Mouse (Mus musculus) gastrocnemius, adult 2 months (tissue): ENCODE measurements around the gene Ror2. TPM values are rescaled to one million over a fixed set of nuclear protein-coding genes. Genes with fewer than 3 reads are reported as not detected.

Experiments used
- DNase-seq: peaks from one replicate; pipeline ENCODE4 v3.0.0; 2022
- H3K27ac ChIP-seq: fragments of 200-600 bp; 2 replicates; pipeline ENCODE4 v1.8.1; 2022; ENCODE audit warnings: mild to moderate bottlenecking
- H3K4me3 ChIP-seq: fragments of 200-600 bp; 2 replicates; pipeline ENCODE4 v1.8.1; 2022; ENCODE audit warnings: mild to moderate bottlenecking, moderate library complexity
- CTCF ChIP-seq: fragments of 200-600 bp; IDR thresholded peaks from 2 replicates; pipeline ENCODE4 v1.8.1; 2022; ENCODE audit warnings: antibody characterized with exemption, mild to moderate bottlenecking, moderate library complexity
- intact Hi-C: fragments of 180-260 bp; cut with DNase I; formaldehyde crosslinking; loops from one replicate; pipeline ENCODE4 v1.15.1; 2025
- total RNA-seq, 2 experiments: library from RNA; stranded (reverse); gene quantifications; 2 replicates each; pipeline ENCODE4 v1.2.3; 2021

Ror2 gene
- total RNA-seq, 2 experiments from 2014 or later: 0.20 to 0.84 TPM

GRCm38 (mm10) chr13:53077732-53078345, 208.1 kb downstream of the Ror2 start:
- H3K27ac ChIP-seq: no peak overlapping the region
- no peak for DNase-seq
- TF ChIP-seq CTCF: no peak

DNA sequence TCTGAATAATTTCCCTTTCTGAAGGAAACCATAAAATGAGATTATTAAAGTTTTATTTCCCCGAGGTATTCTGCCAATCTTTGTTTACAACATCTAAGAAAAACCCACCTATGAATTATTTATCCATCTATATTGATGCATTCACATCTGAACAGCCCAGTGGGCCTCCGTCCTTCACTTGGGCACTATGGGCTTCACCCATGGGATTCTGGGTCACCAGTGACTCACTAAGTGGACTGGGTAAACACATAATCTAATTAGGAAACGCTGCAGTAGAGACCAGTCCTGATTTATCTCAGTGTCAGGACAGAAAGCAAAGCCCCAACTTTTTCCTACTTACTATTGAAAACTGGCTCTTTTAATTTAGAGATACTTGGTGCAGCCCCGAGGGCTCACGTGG, 210.9 kb downstream of the Ror2 start:
- DNase-seq: no peak
- no peak overlapping the region for H3K4me3 ChIP-seq
- TF ChIP-seq CTCF: no peak
- intact Hi-C loops: no loop called here
- peak overlapping the region; percentile 54; the same call in 1 of the 2 replicates for H3K27ac ChIP-seq

More at GRCm38 (mm10) chr13:53077732-53078345, 208.1 kb downstream of the Ror2 start:
- no peak overlapping the region for H3K4me3 ChIP-seq
- intact Hi-C loops: no loop called here

DNA sequence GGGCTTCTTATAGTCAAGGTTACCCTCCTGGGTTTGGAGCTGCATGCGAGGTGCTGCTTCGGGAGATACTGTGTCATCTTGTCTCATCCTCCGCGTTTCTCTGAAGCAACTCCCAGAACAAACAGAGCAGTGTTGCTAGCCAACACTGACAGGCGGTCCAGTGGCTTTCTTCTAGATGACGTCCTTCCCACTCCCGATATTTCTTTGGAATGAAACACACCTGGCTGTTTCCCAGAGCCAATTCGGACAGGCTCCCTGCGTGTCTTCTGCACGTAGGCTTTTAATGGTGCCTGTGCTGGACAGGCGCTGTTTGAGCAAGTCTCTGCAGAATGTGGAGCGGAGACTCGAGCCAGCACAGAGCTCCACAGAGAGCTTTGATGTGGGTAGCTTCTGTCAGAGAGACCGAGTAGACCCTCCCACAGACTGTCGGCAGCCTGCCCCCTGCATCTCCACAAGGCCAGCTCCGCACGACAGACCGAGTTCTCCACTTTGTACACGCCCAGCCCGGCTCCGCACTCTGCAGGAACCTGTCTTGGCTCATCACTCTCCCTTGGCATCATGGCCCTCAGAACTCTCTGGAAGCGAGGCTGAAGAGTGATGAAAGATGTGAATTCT, 216.7 kb downstream of the Ror2 start:
- Histone ChIP-seq H3K4me3 (peak overlapping the region; percentile 37), H3K27ac (peak overlapping the region; percentile 82)
- intact Hi-C loops: loop anchor here (5.0 kb wide), 1 partner anchor 62 kb away; no protein-coding TSS in a partner anchor
- peak; percentile 47 for DNase-seq
- TF ChIP-seq CTCF: no peak

DNA sequence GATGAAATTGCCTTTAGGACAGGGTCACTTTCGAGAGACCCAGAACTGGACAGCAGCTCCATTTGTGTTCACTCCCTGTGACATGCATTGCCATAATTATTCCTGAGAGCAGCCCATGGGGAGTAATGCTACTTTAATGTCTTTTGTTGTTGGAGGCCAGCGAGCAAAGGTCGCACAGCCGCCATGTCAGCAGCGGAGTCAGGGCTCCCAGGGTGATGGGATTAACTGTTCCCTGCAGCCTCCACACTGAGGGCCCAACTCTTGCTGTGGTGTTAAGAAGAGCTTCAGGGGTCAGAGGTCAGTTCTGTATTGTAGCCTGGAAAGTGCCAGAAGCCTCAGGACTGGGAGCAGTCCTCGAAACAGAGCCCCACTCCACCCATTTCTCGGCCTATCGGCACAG, 217.5 kb downstream of the Ror2 start:
- intact Hi-C loops: loop anchor here (5.0 kb wide), 1 partner anchor 61 kb away; no protein-coding TSS in a partner anchor
- no peak for TF ChIP-seq CTCF
- Histone ChIP-seq H3K4me3 (peak overlapping the region; percentile 37), H3K27ac (peak overlapping the region; percentile 82)
- DNase-seq: no peak

- H3K27ac ChIP-seq: peak overlapping the region; percentile 82
- intact Hi-C loops: loop anchor here (5.0 kb wide), 1 partner anchor 61 kb away; no protein-coding TSS in a partner anchor
These were observed 218.0 kb downstream of the Ror2 start for GRCm38 (mm10) chr13:53067949-53068348.

DNA sequence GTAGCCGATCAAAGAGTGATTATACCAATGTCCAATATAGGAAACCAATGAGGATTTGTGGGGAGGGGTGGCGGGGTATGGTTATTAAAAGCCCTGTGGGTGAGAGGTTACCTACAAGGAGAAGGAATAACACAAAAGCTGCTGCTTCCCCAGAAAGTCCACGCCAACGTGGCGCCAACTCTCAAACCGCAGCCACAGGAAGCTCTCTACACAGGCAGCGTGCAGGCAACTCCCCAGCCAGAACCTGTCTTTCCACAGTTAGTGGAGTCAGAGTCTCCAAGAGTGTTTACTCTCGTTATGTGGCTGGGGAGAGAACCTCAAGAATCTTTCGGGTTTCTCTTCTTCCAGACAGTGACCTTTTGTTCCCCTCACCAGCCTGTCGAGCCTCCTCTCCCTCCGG, 220.8 kb downstream of the Ror2 start:
- H3K4me3 ChIP-seq: no peak overlapping the region
- no peak overlapping the region for H3K27ac ChIP-seq
- TF ChIP-seq CTCF: no peak
- intact Hi-C loops: loop anchor here (5.0 kb wide), 1 partner anchor 58 kb away; no protein-coding TSS in a partner anchor
- DNase-seq: no peak

More at GRCm38 (mm10) chr13:53067949-53068348, 218.0 kb downstream of the Ror2 start:
- H3K4me3 ChIP-seq: no peak overlapping the region; the same call in 1 of the 2 replicates
- peak; percentile 86 for DNase-seq
- no peak for TF ChIP-seq CTCF

- intact Hi-C loops: loop anchor here (5.0 kb wide), 1 partner anchor 57 kb away; no protein-coding TSS in a partner anchor
- DNase-seq: no peak
- no peak for TF ChIP-seq CTCF
- no peak overlapping the region for H3K4me3 ChIP-seq
- no peak overlapping the region for H3K27ac ChIP-seq
These were observed 221.2 kb downstream of the Ror2 start for GRCm38 (mm10) chr13:53064681-53065080.

Other genes with a start within 250 kb of the Ror2 start
- gene Sptlc1, start 91.3 kb upstream of the Ror2 start, total RNA-seq: 10 to 100 TPM; 10.4 to 10.6 TPM
- gene Msx2, start 186.9 kb upstream of the Ror2 start, total RNA-seq: not detected